In the genomic region with DNA sequence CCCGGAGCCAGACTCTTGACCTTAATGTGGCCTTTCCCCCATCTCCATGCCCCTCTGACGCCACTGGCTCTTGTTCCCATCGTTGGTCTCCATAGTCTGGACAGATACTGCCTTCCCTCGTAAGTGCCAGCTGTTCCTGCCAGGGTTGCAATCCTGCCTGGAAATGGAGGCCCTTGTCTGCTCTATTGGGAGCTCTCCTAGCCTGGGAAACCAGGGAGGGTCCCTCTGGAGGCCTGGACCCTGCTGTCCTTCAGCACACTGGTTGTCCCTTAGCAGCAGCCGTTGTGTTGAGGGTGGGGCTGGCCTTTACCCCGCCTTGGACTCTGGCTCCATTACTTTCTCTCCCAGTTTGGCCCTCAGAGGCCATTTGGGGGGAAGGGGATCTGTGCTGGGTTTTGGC, we compare ENCODE assay signal across 21 mouse cellular contexts. TPM values are rescaled to one million over a fixed set of nuclear protein-coding genes. Genes with fewer than 3 reads are reported as not detected.
"Had no signal": no experiment of that assay in that cellular context is flagged by ENCODE, and none has a peak within 500 bp of the region (broad histone marks: within the 10 kb centered on the region; RNA-seq: fewer than 3 reads in every experiment).

No protein-coding gene starts in this region.

- H3K27me3 ChIP-seq: kidney, embryonic 15.5 days; limb, embryonic 12.5 days; limb, embryonic 15.5 days; lung, embryonic 15.5 days had no signal

- H3K9me3 ChIP-seq: kidney, embryonic 15.5 days; limb, embryonic 12.5 days; limb, embryonic 15.5 days; lung, embryonic 15.5 days had no signal

- ATAC-seq: liver, postnatal 0 days had no signal

- H3K9ac ChIP-seq: kidney, embryonic 15.5 days; limb, embryonic 12.5 days; limb, embryonic 15.5 days; liver, embryonic 14.5 days; liver, postnatal 0 days; lung, embryonic 15.5 days had no signal

- H3K4me1 ChIP-seq: kidney, embryonic 15.5 days; limb, embryonic 15.5 days; lung, embryonic 15.5 days had no signal

- H3K4me2 ChIP-seq: kidney, embryonic 15.5 days; limb, embryonic 12.5 days; limb, embryonic 15.5 days; liver, embryonic 11.5 days; lung, embryonic 15.5 days; midbrain, embryonic 11.5 days had no signal

- H3K4me3 ChIP-seq: kidney, embryonic 15.5 days; limb, embryonic 12.5 days; limb, embryonic 15.5 days; lung, embryonic 15.5 days had no signal

- H3K27ac ChIP-seq: kidney, embryonic 15.5 days; limb, embryonic 12.5 days; limb, embryonic 15.5 days; liver, embryonic 14.5 days; lung, embryonic 15.5 days; stomach, postnatal 0 days had no signal

- DNase-seq: kidney, adult 8-10 months; left cerebral cortex, postnatal 4 days; liver, postnatal 0 days; lung, postnatal 14 days; lung, postnatal 4 days; midbrain, embryonic 14.5 days; thymus, adult 18-20 months; thymus, postnatal 36 days had no signal

RNA-seq across cellular contexts. Expression of a gene that starts 24.4 kb away (rescaled TPM):
- polyA plus RNA-seq: kidney, embryonic 15.5 days; limb, embryonic 12.5 days; limb, embryonic 15.5 days; liver, embryonic 11.5 days; liver, embryonic 14.5 days; liver, postnatal 0 days; lung, embryonic 15.5 days; midbrain, embryonic 11.5 days; midbrain, embryonic 14.5 days; midbrain, postnatal 0 days; neural tube, embryonic 11.5 days; neural tube, embryonic 14.5 days; stomach, embryonic 14.5 days; stomach, postnatal 0 days; urinary bladder, adult 2 months had no signal

RNA-seq across cellular contexts. Expression of a gene that starts 33.4 kb away (rescaled TPM):
- polyA plus RNA-seq: kidney, embryonic 15.5 days; neural tube, embryonic 11.5 days; stomach, embryonic 14.5 days had no signal
